Mouse (Mus musculus): ENCODE measurements around the gene Cds1. TPM values are rescaled to one million over a fixed set of nuclear protein-coding genes. Genes with fewer than 3 reads are reported as not detected.

The Cds1 gene
- polyA plus RNA-seq, 1 experiment from 2014 or later: 4.5 TPM

GRCm38 (mm10) chr5:101767486-101767885 lies 2.6 kb downstream of the Cds1 start:
- no peak overlapping the region for H3K9ac ChIP-seq (replicated peaks; ENCODE audit: low read depth, low read length)
- no peak overlapping the region for H3K27ac ChIP-seq (ENCODE audit: low read length)
- ATAC-seq: no peak
- no peak overlapping the region for H3K4me3 ChIP-seq (replicated peaks; ENCODE audit: low read length)
- peaks cover 5% of the 10 kb centered on the region for H3K4me1 ChIP-seq (replicated peaks; ENCODE audit: control insufficient read depth, insufficient read depth, low read length)
- H3K4me2 ChIP-seq (ENCODE audit: low read length): no peak overlapping the region
- WGBS: 67% methylated on average over 6 of the region's 6 CpGs
- peaks cover 39% of the 10 kb centered on the region for H3K27me3 ChIP-seq (replicated peaks; ENCODE audit: control insufficient read depth, insufficient read depth, low read length)
- H3K36me3 ChIP-seq (ENCODE audit: control insufficient read depth, insufficient read depth): no peaks in the 10 kb centered on the region
- H3K9me3 ChIP-seq (ENCODE audit: control insufficient read depth, low read length): no peaks in the 10 kb centered on the region

- Histone ChIP-seq H3K4me3 (replicated peaks; ENCODE audit: low read length) (no peak overlapping the region), H3K9ac (replicated peaks; ENCODE audit: low read depth, low read length) (no peak overlapping the region), H3K4me2 (ENCODE audit: low read length) (no peak overlapping the region), H3K9me3 (ENCODE audit: control insufficient read depth, low read length) (no peaks in the 10 kb centered on the region), H3K27ac (ENCODE audit: low read length) (no peak overlapping the region), H3K4me1 (replicated peaks; ENCODE audit: control insufficient read depth, insufficient read depth, low read length) (peaks cover 5% of the 10 kb centered on the region), H3K27me3 (replicated peaks; ENCODE audit: control insufficient read depth, insufficient read depth, low read length) (peaks cover 37% of the 10 kb centered on the region), H3K36me3 (ENCODE audit: control insufficient read depth, insufficient read depth) (no peaks in the 10 kb centered on the region)
- ATAC-seq: no peak
- 94% methylated on average over 7 of the region's 7 CpGs for WGBS
Measured at GRCm38 (mm10) chr5:101768558-101768957, 3.6 kb downstream of the Cds1 start.

GRCm38 (mm10) chr5:101772621-101773020 lies 7.7 kb downstream of the Cds1 start:
- Histone ChIP-seq H3K9me3 (ENCODE audit: control insufficient read depth, low read length) (no peaks in the 10 kb centered on the region), H3K27me3 (replicated peaks; ENCODE audit: control insufficient read depth, insufficient read depth, low read length) (peaks cover 10% of the 10 kb centered on the region), H3K4me2 (ENCODE audit: low read length) (no peak overlapping the region), H3K4me3 (replicated peaks; ENCODE audit: low read length) (no peak overlapping the region), H3K27ac (ENCODE audit: low read length) (no peak overlapping the region), H3K9ac (replicated peaks; ENCODE audit: low read depth, low read length) (no peak overlapping the region), H3K4me1 (replicated peaks; ENCODE audit: control insufficient read depth, insufficient read depth, low read length) (no peaks in the 10 kb centered on the region), H3K36me3 (ENCODE audit: control insufficient read depth, insufficient read depth) (no peaks in the 10 kb centered on the region)
- WGBS: 73% methylated on average over 9 of the region's 9 CpGs
- ATAC-seq: no peak

- H3K9ac ChIP-seq (replicated peaks; ENCODE audit: low read depth, low read length): no peak overlapping the region
- H3K36me3 ChIP-seq (ENCODE audit: control insufficient read depth, insufficient read depth): no peaks in the 10 kb centered on the region
- H3K9me3 ChIP-seq (ENCODE audit: control insufficient read depth, low read length): no peaks in the 10 kb centered on the region
- 85% methylated on average over 8 of the region's 8 CpGs for WGBS
- H3K27me3 ChIP-seq (replicated peaks; ENCODE audit: control insufficient read depth, insufficient read depth, low read length): 0 out of 2 replicates have a peak, but pooled peaks cover 2% of the 10 kb centered on the region
- H3K4me2 ChIP-seq (ENCODE audit: low read length): no peak overlapping the region
- H3K27ac ChIP-seq (ENCODE audit: low read length): no peak overlapping the region
- no peak for ATAC-seq
- H3K4me1 ChIP-seq (replicated peaks; ENCODE audit: control insufficient read depth, insufficient read depth, low read length): no peaks in the 10 kb centered on the region
- no peak overlapping the region for H3K4me3 ChIP-seq (replicated peaks; ENCODE audit: low read length)
Measured at GRCm38 (mm10) chr5:101775262-101775661, 10.3 kb downstream of the Cds1 start.

GRCm38 (mm10) chr5:101776528-101776927 lies 11.6 kb downstream of the Cds1 start:
- no peaks in the 10 kb centered on the region for H3K27me3 ChIP-seq (replicated peaks; ENCODE audit: control insufficient read depth, insufficient read depth, low read length)
- WGBS: 87% methylated on average over 8 of the region's 8 CpGs
- ATAC-seq: no peak

GRCm38 (mm10) chr5:101779376-101779863 lies 14.5 kb downstream of the Cds1 start:
- no peak for ATAC-seq
- H3K36me3 ChIP-seq (ENCODE audit: control insufficient read depth, insufficient read depth): no peaks in the 10 kb centered on the region
- no peaks in the 10 kb centered on the region for H3K27me3 ChIP-seq (replicated peaks; ENCODE audit: control insufficient read depth, insufficient read depth, low read length)
- no peak overlapping the region for H3K4me2 ChIP-seq (ENCODE audit: low read length)
- no peak overlapping the region for H3K4me3 ChIP-seq (replicated peaks; ENCODE audit: low read length)
- no peak overlapping the region for H3K9ac ChIP-seq (replicated peaks; ENCODE audit: low read depth, low read length)
- no peaks in the 10 kb centered on the region for H3K4me1 ChIP-seq (replicated peaks; ENCODE audit: control insufficient read depth, insufficient read depth, low read length)
- no peak overlapping the region for H3K27ac ChIP-seq (ENCODE audit: low read length)
- 69% methylated on average over 15 of the region's 15 CpGs for WGBS
- no peaks in the 10 kb centered on the region for H3K9me3 ChIP-seq (ENCODE audit: control insufficient read depth, low read length)

More at GRCm38 (mm10) chr5:101776528-101776927, 11.6 kb downstream of the Cds1 start:
- Histone ChIP-seq H3K9ac (replicated peaks; ENCODE audit: low read depth, low read length) (no peak overlapping the region), H3K36me3 (ENCODE audit: control insufficient read depth, insufficient read depth) (no peaks in the 10 kb centered on the region), H3K4me1 (replicated peaks; ENCODE audit: control insufficient read depth, insufficient read depth, low read length) (no peaks in the 10 kb centered on the region), H3K9me3 (ENCODE audit: control insufficient read depth, low read length) (no peaks in the 10 kb centered on the region), H3K4me3 (replicated peaks; ENCODE audit: low read length) (no peak overlapping the region), H3K27ac (ENCODE audit: low read length) (no peak overlapping the region), H3K4me2 (ENCODE audit: low read length) (no peak overlapping the region)

GRCm38 (mm10) chr5:101780918-101781317 lies 16.0 kb downstream of the Cds1 start:
- Histone ChIP-seq H3K4me3 (replicated peaks; ENCODE audit: low read length) (no peak overlapping the region), H3K27ac (ENCODE audit: low read length) (no peak overlapping the region), H3K36me3 (ENCODE audit: control insufficient read depth, insufficient read depth) (no peaks in the 10 kb centered on the region), H3K27me3 (replicated peaks; ENCODE audit: control insufficient read depth, insufficient read depth, low read length) (no peaks in the 10 kb centered on the region), H3K4me2 (ENCODE audit: low read length) (no peak overlapping the region), H3K4me1 (replicated peaks; ENCODE audit: control insufficient read depth, insufficient read depth, low read length) (no peaks in the 10 kb centered on the region), H3K9ac (replicated peaks; ENCODE audit: low read depth, low read length) (no peak overlapping the region), H3K9me3 (ENCODE audit: control insufficient read depth, low read length) (no peaks in the 10 kb centered on the region)
- no peak for ATAC-seq
- 75% methylated on average over 4 of the region's 4 CpGs for WGBS

- Histone ChIP-seq H3K4me3 (replicated peaks; ENCODE audit: low read length) (no peak overlapping the region), H3K36me3 (ENCODE audit: control insufficient read depth, insufficient read depth) (no peaks in the 10 kb centered on the region), H3K27ac (ENCODE audit: low read length) (no peak overlapping the region), H3K9ac (replicated peaks; ENCODE audit: low read depth, low read length) (no peak overlapping the region), H3K9me3 (ENCODE audit: control insufficient read depth, low read length) (no peaks in the 10 kb centered on the region), H3K4me2 (ENCODE audit: low read length) (no peak overlapping the region), H3K27me3 (replicated peaks; ENCODE audit: control insufficient read depth, insufficient read depth, low read length) (no peaks in the 10 kb centered on the region), H3K4me1 (replicated peaks; ENCODE audit: control insufficient read depth, insufficient read depth, low read length) (no peaks in the 10 kb centered on the region)
- WGBS: 85% methylated on average over 3 of the region's 3 CpGs
- no peak for ATAC-seq
Measured at GRCm38 (mm10) chr5:101784328-101784727, 19.4 kb downstream of the Cds1 start.

- H3K36me3 ChIP-seq (ENCODE audit: control insufficient read depth, insufficient read depth): no peaks in the 10 kb centered on the region
- no peak overlapping the region for H3K9ac ChIP-seq (replicated peaks; ENCODE audit: low read depth, low read length)
- no peaks in the 10 kb centered on the region for H3K9me3 ChIP-seq (ENCODE audit: control insufficient read depth, low read length)
- no peaks in the 10 kb centered on the region for H3K4me1 ChIP-seq (replicated peaks; ENCODE audit: control insufficient read depth, insufficient read depth, low read length)
- 98% methylated on average over 2 of the region's 2 CpGs for WGBS
- H3K4me3 ChIP-seq (replicated peaks; ENCODE audit: low read length): no peak overlapping the region
- no peak for ATAC-seq
- no peaks in the 10 kb centered on the region for H3K27me3 ChIP-seq (replicated peaks; ENCODE audit: control insufficient read depth, insufficient read depth, low read length)
- H3K4me2 ChIP-seq (ENCODE audit: low read length): no peak overlapping the region
- H3K27ac ChIP-seq (ENCODE audit: low read length): no peak overlapping the region
Measured at GRCm38 (mm10) chr5:101784787-101785186, 19.9 kb downstream of the Cds1 start.

Data from forebrain, embryonic 16.5 days (tissue).